Mouse (Mus musculus): ENCODE results near the gene Hspa1b.

GRCm38 (mm10) chr17:35004075-35004717, 45.2 kb upstream of the Hspa1b start:
- TF ChIP-seq EP300 (IDR thresholded peaks at IDR 0.05; ENCODE audit: low read depth) (no peak), CTCF (IDR thresholded peaks at IDR 0.05; ENCODE audit: low read depth) (no peak)
